Mouse (Mus musculus) embryonic facial prominence, embryonic 11.5 days (tissue): Measurements from ENCODE around the gene Ptprn. TPM values are rescaled to one million over a fixed set of nuclear protein-coding genes. Genes with fewer than 3 reads are reported as not detected.

ENCODE experiments used
- ATAC-seq: fragments of 200-750 bp; cut with Nextera tagmentation; replicated peaks from 2 replicates; pipeline ENCODE4 v1.8.0; 2017; ENCODE audit warnings: low read depth; ENCODE audit not compliant: insufficient number of reproducible peaks, low FRiP score, low TSS enrichment
- DNase-seq: peaks from one replicate; pipeline ENCODE4 v3.0.0-alpha.2; 2015; ENCODE audit warnings: low spot score
- H3K27ac ChIP-seq: fragments of 300-500 bp; sonication (generic); replicated peaks from 2 replicates; pipeline ENCODE4 v1.5.1; 2014; ENCODE audit warnings: mild to moderate bottlenecking, low read depth, low read length, control low read depth
- H3K27me3 ChIP-seq: fragments of 300-500 bp; sonication (generic); 2 replicates; pipeline ENCODE4 v1.6.1; 2014; ENCODE audit warnings: mild to moderate bottlenecking, low read length, moderate library complexity, mixed read lengths; ENCODE audit not compliant: control insufficient read depth, insufficient read depth
- H3K36me3 ChIP-seq: fragments of 300-500 bp; sonication (generic); replicated peaks from 2 replicates; pipeline ENCODE4 v1.6.1; 2014; ENCODE audit warnings: low read depth, mild to moderate bottlenecking, low read length, moderate library complexity, mixed read lengths; ENCODE audit not compliant: control insufficient read depth, insufficient read depth
- H3K4me1 ChIP-seq: fragments of 300-500 bp; sonication (generic); 2 replicates; pipeline ENCODE4 v1.6.1; 2014; ENCODE audit warnings: low read length, mixed read lengths; ENCODE audit not compliant: control insufficient read depth, insufficient read depth
- H3K4me2 ChIP-seq: fragments of 300-500 bp; sonication (generic); 2 replicates; pipeline ENCODE4 v1.6.1; 2014; ENCODE audit warnings: low read depth, mild to moderate bottlenecking, control low read depth, low read length, moderate library complexity
- H3K4me3 ChIP-seq: fragments of 300-500 bp; sonication (generic); 2 replicates; pipeline ENCODE4 v1.5.1; 2014; ENCODE audit warnings: low read depth, low read length, control low read depth
- H3K9ac ChIP-seq: fragments of 300-500 bp; sonication (generic); replicated peaks from 2 replicates; pipeline ENCODE4 v1.6.1; 2014; ENCODE audit warnings: mild to moderate bottlenecking, control low read depth, low read length
- H3K9me3 ChIP-seq: fragments of 300-500 bp; sonication (generic); replicated peaks from 2 replicates; pipeline ENCODE4 v1.6.1; 2016; ENCODE audit warnings: mild to moderate bottlenecking, low read length, inconsistent platforms, mixed read lengths; ENCODE audit not compliant: control insufficient read depth
- WGBS: fragments of 180-500 bp; shearing (Covaris S2); extraction: QIAGEN DNeasy Blood & Tissue Kit; methylation state at CpG from one replicate; pipeline ENCODE4 v1.1.7; 2014; 5-methylcytosine and 5-hydroxymethylcytosine counted together
- polyA plus RNA-seq: library from polyadenylated mRNA; unstranded; fragments of >200 nt; fragmentation: Nextera tagmentation; extraction: Ambion mirVana; gene quantifications from 2 replicates; pipeline ENCODE4 v1.2.1, GENCODE M21; 2014

Ptprn gene
- polyA plus RNA-seq, 1 experiment from 2014 or later, result 1.4 TPM

GRCm38 (mm10) chr1:75261278-75261677 is 3.0 kb downstream of the Ptprn start:
- H3K27me3 ChIP-seq, result peaks cover 23% of the 10 kb centered on the region
- ATAC-seq, result no peak

GRCm38 (mm10) chr1:75255516-75256046 is 8.7 kb downstream of the Ptprn start:
- 65% methylated on average over 10 of the region's 10 CpGs for WGBS
- no peak for ATAC-seq

More at GRCm38 (mm10) chr1:75261278-75261677, 3.0 kb downstream of the Ptprn start:
- Histone ChIP-seq H3K36me3 (no peaks in the 10 kb centered on the region), H3K4me1 (no peaks in the 10 kb centered on the region), H3K4me2 (no peak overlapping the region), H3K27ac (no peak overlapping the region), H3K9ac (no peak overlapping the region), H3K9me3 (no peaks in the 10 kb centered on the region), H3K4me3 (no peak overlapping the region)
- no peak for DNase-seq

GRCm38 (mm10) chr1:75254625-75255013 is 9.7 kb downstream of the Ptprn start:
- Histone ChIP-seq H3K4me3 (no peak overlapping the region), H3K9me3 (no peaks in the 10 kb centered on the region), H3K4me2 (no peak overlapping the region), H3K36me3 (no peaks in the 10 kb centered on the region), H3K4me1 (no peaks in the 10 kb centered on the region), H3K9ac (no peak overlapping the region), H3K27me3 (no peaks in the 10 kb centered on the region), H3K27ac (no peak overlapping the region)
- DNase-seq (no peak), ATAC-seq (no peak)
- WGBS, result 68% methylated on average over 8 of the region's 8 CpGs

More at GRCm38 (mm10) chr1:75255516-75256046, 8.7 kb downstream of the Ptprn start:
- no peak overlapping the region for H3K27ac ChIP-seq
- no peaks in the 10 kb centered on the region for H3K36me3 ChIP-seq
- no peaks in the 10 kb centered on the region for H3K4me1 ChIP-seq
- H3K9me3 ChIP-seq, result no peaks in the 10 kb centered on the region
- no peak overlapping the region for H3K9ac ChIP-seq
- no peaks in the 10 kb centered on the region for H3K27me3 ChIP-seq
- no peak overlapping the region for H3K4me3 ChIP-seq
- H3K4me2 ChIP-seq, result no peak overlapping the region
- no peak for DNase-seq

- peak; percentile 86 for DNase-seq
- H3K9me3 ChIP-seq, result no peaks in the 10 kb centered on the region
- no peaks in the 10 kb centered on the region for H3K36me3 ChIP-seq
- no peaks in the 10 kb centered on the region for H3K27me3 ChIP-seq
- H3K4me1 ChIP-seq, result no peaks in the 10 kb centered on the region
- H3K4me3 ChIP-seq, result no peak overlapping the region
- no peak overlapping the region for H3K9ac ChIP-seq
- no peak overlapping the region for H3K27ac ChIP-seq
- no peak for ATAC-seq
- WGBS, result 65% methylated on average over 16 of the region's 16 CpGs
- no peak overlapping the region for H3K4me2 ChIP-seq
Measured at GRCm38 (mm10) chr1:75253849-75254624, 10.3 kb downstream of the Ptprn start.

GRCm38 (mm10) chr1:75253029-75253428 is 11.3 kb downstream of the Ptprn start:
- no peak for DNase-seq
- no peak overlapping the region for H3K27ac ChIP-seq
- H3K4me1 ChIP-seq, result no peaks in the 10 kb centered on the region
- no peaks in the 10 kb centered on the region for H3K27me3 ChIP-seq
- WGBS, result 70% methylated on average over 16 of the region's 16 CpGs
- ATAC-seq, result no peak
- no peaks in the 10 kb centered on the region for H3K9me3 ChIP-seq
- no peaks in the 10 kb centered on the region for H3K36me3 ChIP-seq
- H3K4me3 ChIP-seq, result no peak overlapping the region
- H3K9ac ChIP-seq, result no peak overlapping the region
- no peak overlapping the region for H3K4me2 ChIP-seq

GRCm38 (mm10) chr1:75252308-75252707 is 12.0 kb downstream of the Ptprn start:
- no peak overlapping the region for H3K4me3 ChIP-seq
- H3K36me3 ChIP-seq, result no peaks in the 10 kb centered on the region
- no peak overlapping the region for H3K4me2 ChIP-seq
- no peaks in the 10 kb centered on the region for H3K4me1 ChIP-seq
- H3K27me3 ChIP-seq, result no peaks in the 10 kb centered on the region
- H3K27ac ChIP-seq, result no peak overlapping the region
- DNase-seq (no peak), ATAC-seq (0 out of 2 replicates have a peak, but pooled peaks have one; percentile 4)
- no peak overlapping the region for H3K9ac ChIP-seq
- 68% methylated on average over 13 of the region's 13 CpGs for WGBS
- H3K9me3 ChIP-seq, result no peaks in the 10 kb centered on the region

- no peaks in the 10 kb centered on the region for H3K27me3 ChIP-seq
- no peak overlapping the region for H3K9ac ChIP-seq
- WGBS, result 5% methylated on average over 21 of the region's 22 CpGs
- no peak overlapping the region for H3K27ac ChIP-seq
- DNase-seq (peak; percentile 76), ATAC-seq (peak; percentile 37; the same call in 1 of the 2 replicates)
- no peaks in the 10 kb centered on the region for H3K4me1 ChIP-seq
- H3K9me3 ChIP-seq, result no peaks in the 10 kb centered on the region
- H3K4me3 ChIP-seq, result peak overlapping the region; percentile 10; the same call in 1 of the 2 replicates
- H3K4me2 ChIP-seq, result peak overlapping the region; percentile 29
- no peaks in the 10 kb centered on the region for H3K36me3 ChIP-seq
Measured at GRCm38 (mm10) chr1:75251112-75251970, 13.0 kb downstream of the Ptprn start.
